ENCODE assay signal across 9 mouse cellular contexts in genomic region chr16:94601089-94601488, GRCm38 (mm10). TPM values are rescaled to one million over a fixed set of nuclear protein-coding genes. Genes with fewer than 3 reads are reported as not detected.
DNase-seq lines count a peak whose midpoint lies in the region; ATAC-seq lines count a peak whose summit lies in the region.
"Had no signal": no experiment of that assay in that cellular context is flagged by ENCODE, and none has a peak within 500 bp of the region (broad histone marks: within the 10 kb centered on the region; RNA-seq: fewer than 3 reads in every experiment).

No protein-coding gene starts in this region.

- H3K27ac ChIP-seq in heart, embryonic 10.5 days: peak overlapping the region; percentile 62; the same call in 1 of the 2 replicates
- no peak overlapping the region for H3K27ac ChIP-seq in liver, embryonic 12.5 days
- H3K27ac ChIP-seq in liver, embryonic 11.5 days (ENCODE audit: low read depth, low read length): no peak overlapping the region
- no peak overlapping the region for H3K27ac ChIP-seq in embryonic facial prominence, embryonic 11.5 days (replicated peaks; ENCODE audit: low read depth, low read length)
- H3K27ac ChIP-seq in liver, embryonic 15.5 days (replicated peaks): peak overlapping the region; percentile 20; the same call in 1 of the 2 replicates
- H3K27ac ChIP-seq: liver, embryonic 14.5 days had no signal

- DNase-seq in heart, embryonic 10.5 days (ENCODE audit: low spot score): peak; percentile 59
- DNase-seq in heart, postnatal 4 days: no peak
- no peak for DNase-seq in liver, embryonic 11.5 days (ENCODE audit: low spot score)
- DNase-seq in embryonic facial prominence, embryonic 11.5 days (ENCODE audit: low spot score): no peak
- DNase-seq in spleen, postnatal 4 days (ENCODE audit: low spot score in 2 of 2): no peak
- DNase-seq in right cerebral cortex, postnatal 10 days (ENCODE audit: low spot score in 2 of 2): no peak

- H3K4me3 ChIP-seq in heart, embryonic 10.5 days: no peak overlapping the region
- H3K4me3 ChIP-seq in liver, embryonic 12.5 days: no peak overlapping the region
- no peak overlapping the region for H3K4me3 ChIP-seq in liver, embryonic 11.5 days (ENCODE audit: low read depth, low read length)
- no peak overlapping the region for H3K4me3 ChIP-seq in embryonic facial prominence, embryonic 11.5 days (ENCODE audit: low read depth, low read length)
- H3K4me3 ChIP-seq in liver, embryonic 15.5 days (replicated peaks): no peak overlapping the region

- ATAC-seq in liver, embryonic 12.5 days: peak; percentile 13; the same call in 1 of the 2 replicates
- no peak for ATAC-seq in liver, embryonic 11.5 days (replicated peaks; ENCODE audit: low FRiP score)
- ATAC-seq in embryonic facial prominence, embryonic 11.5 days (replicated peaks; ENCODE audit: insufficient number of reproducible peaks, low FRiP score, low TSS enrichment, low read depth): 0 out of 2 replicates have a peak, but pooled peaks have one; percentile 54
- no peak for ATAC-seq in liver, embryonic 15.5 days (ENCODE audit: insufficient read depth)

- H3K4me2 ChIP-seq in liver, embryonic 12.5 days: 0 out of 2 replicates have a peak overlapping the region, but pooled peaks have one; percentile 5
- no peak overlapping the region for H3K4me2 ChIP-seq in liver, embryonic 11.5 days
- H3K4me2 ChIP-seq in embryonic facial prominence, embryonic 11.5 days (ENCODE audit: low read depth, low read length): no peak overlapping the region
- H3K4me2 ChIP-seq in liver, embryonic 15.5 days: no peak overlapping the region

- no peak overlapping the region for H3K9ac ChIP-seq in liver, embryonic 12.5 days
- no peak overlapping the region for H3K9ac ChIP-seq in liver, embryonic 11.5 days (ENCODE audit: low read depth, low read length)
- H3K9ac ChIP-seq in embryonic facial prominence, embryonic 11.5 days (replicated peaks; ENCODE audit: low read length): no peak overlapping the region
- no peak overlapping the region for H3K9ac ChIP-seq in liver, embryonic 15.5 days
- H3K9ac ChIP-seq: liver, embryonic 14.5 days had no signal

- WGBS in heart, embryonic 10.5 days: 77% methylated on average over 5 of the region's 5 CpGs
- 67% methylated on average over 5 of the region's 5 CpGs for WGBS in liver, embryonic 12.5 days (ENCODE audit: insufficient replicate concordance)
- WGBS in liver, embryonic 11.5 days: 72% methylated on average over 5 of the region's 5 CpGs
- 71% methylated on average over 5 of the region's 5 CpGs for WGBS in embryonic facial prominence, embryonic 11.5 days
- WGBS in liver, embryonic 15.5 days (ENCODE audit: insufficient replicate concordance): 65% methylated on average over 5 of the region's 5 CpGs

- no peaks in the 10 kb centered on the region for H3K36me3 ChIP-seq in heart, embryonic 10.5 days
- no peaks in the 10 kb centered on the region for H3K36me3 ChIP-seq in liver, embryonic 12.5 days
- no peaks in the 10 kb centered on the region for H3K36me3 ChIP-seq in liver, embryonic 11.5 days (ENCODE audit: control insufficient read depth, insufficient read depth, low read length)
- no peaks in the 10 kb centered on the region for H3K36me3 ChIP-seq in embryonic facial prominence, embryonic 11.5 days (replicated peaks; ENCODE audit: control insufficient read depth, insufficient read depth, low read depth, low read length)
- no peaks in the 10 kb centered on the region for H3K36me3 ChIP-seq in liver, embryonic 15.5 days (replicated peaks)

- no peaks in the 10 kb centered on the region for H3K27me3 ChIP-seq in heart, embryonic 10.5 days (ENCODE audit: insufficient read depth, poor library complexity, severe bottlenecking)
- H3K27me3 ChIP-seq in liver, embryonic 12.5 days (replicated peaks): no peaks in the 10 kb centered on the region
- no peaks in the 10 kb centered on the region for H3K27me3 ChIP-seq in liver, embryonic 11.5 days (replicated peaks; ENCODE audit: control insufficient read depth, insufficient read depth, low read length)
- H3K27me3 ChIP-seq in embryonic facial prominence, embryonic 11.5 days (ENCODE audit: control insufficient read depth, insufficient read depth, low read length): no peaks in the 10 kb centered on the region
- no peaks in the 10 kb centered on the region for H3K27me3 ChIP-seq in liver, embryonic 15.5 days

- H3K9me3 ChIP-seq in heart, embryonic 10.5 days: no peaks in the 10 kb centered on the region
- H3K9me3 ChIP-seq in liver, embryonic 12.5 days (replicated peaks): no peaks in the 10 kb centered on the region
- no peaks in the 10 kb centered on the region for H3K9me3 ChIP-seq in liver, embryonic 11.5 days (ENCODE audit: control insufficient read depth, low read length)
- no peaks in the 10 kb centered on the region for H3K9me3 ChIP-seq in embryonic facial prominence, embryonic 11.5 days (replicated peaks; ENCODE audit: control insufficient read depth, low read length)
- H3K9me3 ChIP-seq in liver, embryonic 15.5 days (replicated peaks): no peaks in the 10 kb centered on the region

- peaks cover 90% of the 10 kb centered on the region for H3K4me1 ChIP-seq in heart, embryonic 10.5 days
- H3K4me1 ChIP-seq in liver, embryonic 12.5 days: peaks cover 90% of the 10 kb centered on the region
- H3K4me1 ChIP-seq in liver, embryonic 11.5 days (replicated peaks; ENCODE audit: control insufficient read depth, insufficient read depth, low read length): peaks cover 71% of the 10 kb centered on the region
- peaks cover 3% of the 10 kb centered on the region for H3K4me1 ChIP-seq in embryonic facial prominence, embryonic 11.5 days (ENCODE audit: control insufficient read depth, insufficient read depth, low read length)
- H3K4me1 ChIP-seq in liver, embryonic 15.5 days (replicated peaks): peaks cover 81% of the 10 kb centered on the region

RNA-seq across cellular contexts. Expression of gene Dyrk1a, which starts 31.3 kb away (rescaled TPM):
- 7.7 and 8.1 TPM in 2 replicates for polyA plus RNA-seq in heart, embryonic 10.5 days (2016; fragmentation: Nextera tagmentation; extraction: Ambion mirVana)
- 100 to 1,000 TPM; 118 to 135 TPM for total RNA-seq in heart, postnatal 4 days (2021)
- 4.8 and 4.9 TPM in 2 replicates for polyA plus RNA-seq in liver, embryonic 12.5 days (2016; fragmentation: Nextera tagmentation; extraction: Ambion mirVana)
- 9.0 TPM in 2 replicates for polyA plus RNA-seq in liver, embryonic 11.5 days (2014; fragmentation: Nextera tagmentation; extraction: Ambion mirVana)
- 12.1 and 13.6 TPM in 2 replicates for polyA plus RNA-seq in embryonic facial prominence, embryonic 11.5 days (2014; fragmentation: Nextera tagmentation; extraction: Ambion mirVana)
- 4.3 and 4.4 TPM in 2 replicates for polyA plus RNA-seq in liver, embryonic 15.5 days (2015; fragmentation: Nextera tagmentation; extraction: Ambion mirVana)

Comparison
In these comparisons a context has a peak if more than half of its experiments do, and no peak if none do; other contexts are left out.
1. H3K27ac ChIP-seq: peak in heart, embryonic 10.5 days (single experiment) and liver, embryonic 15.5 days (single experiment); none in liver, embryonic 12.5 days (single experiment), liver, embryonic 11.5 days (single experiment) and embryonic facial prominence, embryonic 11.5 days (single experiment).
2. ATAC-seq: peak in liver, embryonic 12.5 days (single experiment) and embryonic facial prominence, embryonic 11.5 days (single experiment); none in liver, embryonic 11.5 days (single experiment) and liver, embryonic 15.5 days (single experiment).